Mouse (Mus musculus) left cerebral cortex, postnatal 10 days (tissue): Measurements from ENCODE around the gene Dock2. TPM values are rescaled to one million over a fixed set of nuclear protein-coding genes. Genes with fewer than 3 reads are reported as not detected.

Experiments used
- DNase-seq, 2 experiments: peaks; one replicate each; pipeline ENCODE4 v3.0.0; 2021 to 2022; ENCODE audit warnings: low spot score in 2 of 2, mixed read lengths in 1 of 2; ENCODE audit errors: extremely low spot score in 1 of 2
- intact Hi-C: fragments of 180-260 bp; cut with DNase I; formaldehyde crosslinking; loops from one replicate; pipeline ENCODE4 v1.15.1; 2025
- total RNA-seq, 2 experiments: library from RNA; stranded (reverse); gene quantifications; 2 replicates each; pipeline ENCODE4 v1.2.3; 2021

Gene Dock2
- total RNA-seq, 2 experiments from 2014 or later: 3.5 to 3.6 TPM

- DNase-seq: no peak
- intact Hi-C loops: no loop called here
Measured at GRCm38 (mm10) chr11:34704384-34705107, 79.1 kb downstream of the Dock2 start.

DNA sequence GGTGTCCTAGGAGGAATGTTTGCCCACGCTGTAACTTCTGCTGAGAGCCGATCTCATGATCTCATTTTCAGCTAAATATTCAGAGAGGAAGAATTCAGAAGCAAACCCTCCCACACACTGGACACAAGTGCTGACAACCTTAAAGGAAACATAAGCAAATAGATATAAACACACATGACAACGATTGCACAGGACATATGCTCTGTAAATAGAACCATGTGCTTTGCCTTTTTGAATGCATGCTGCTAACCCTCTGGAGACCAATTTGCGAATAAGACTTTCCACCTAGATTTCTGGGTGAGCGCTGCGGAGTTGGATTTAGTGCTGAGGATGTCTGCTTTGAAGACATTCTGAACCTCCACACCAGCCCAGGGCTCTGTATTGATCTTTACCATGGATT is 79.8 kb downstream of the Dock2 start:
- no peak for DNase-seq
- intact Hi-C loops: no loop called here

GRCm38 (mm10) chr11:34681790-34682189 is 101.9 kb downstream of the Dock2 start:
- intact Hi-C loops: no loop called here
- no peak for DNase-seq

DNA sequence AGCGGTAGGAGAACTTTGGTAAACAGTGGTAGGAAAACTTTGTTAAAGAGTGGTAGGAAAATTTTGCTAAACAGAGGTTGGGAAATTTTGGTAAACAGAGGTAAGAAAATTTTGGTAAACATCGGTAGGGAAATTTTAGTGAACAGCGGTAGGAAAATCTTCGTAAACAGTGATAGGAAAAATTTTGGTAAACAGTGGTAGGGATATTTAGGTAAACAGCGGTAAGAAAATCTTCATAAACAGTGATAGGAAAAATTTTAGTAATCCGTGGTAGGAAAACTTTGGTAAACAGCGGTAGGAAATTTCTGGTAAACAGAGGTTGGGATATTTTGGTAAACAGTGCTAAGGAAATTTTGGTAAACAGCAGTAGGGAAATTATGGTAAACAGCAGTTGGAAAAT is 239.1 kb downstream of the Dock2 start:
- intact Hi-C loops: no loop called here
- DNase-seq: no peak

DNA sequence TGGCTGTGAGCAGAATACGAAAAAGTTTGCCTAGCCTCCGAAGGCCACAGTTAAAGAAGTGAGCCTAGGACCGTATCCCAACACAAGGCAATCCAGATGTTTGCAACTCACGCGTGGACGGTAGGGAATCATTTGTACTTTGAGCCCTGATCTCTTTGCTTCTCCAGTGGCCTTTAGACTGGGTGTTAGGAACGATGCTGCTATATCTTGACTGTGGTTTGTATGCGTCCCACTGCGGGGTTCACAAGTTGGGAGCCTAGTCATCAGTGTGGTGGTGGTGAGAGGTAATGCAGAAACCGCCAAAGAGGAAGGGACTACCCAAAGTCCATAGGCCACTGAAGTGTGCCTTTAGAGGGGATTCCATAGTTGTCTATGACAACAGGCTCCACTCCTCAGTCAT is 251.6 kb downstream of the Dock2 start:
- DNase-seq: no peak
- intact Hi-C loops: no loop called here

GRCm38 (mm10) chr11:34530971-34531370 is 252.7 kb downstream of the Dock2 start:
- intact Hi-C loops: no loop called here
- DNase-seq: no peak

DNA sequence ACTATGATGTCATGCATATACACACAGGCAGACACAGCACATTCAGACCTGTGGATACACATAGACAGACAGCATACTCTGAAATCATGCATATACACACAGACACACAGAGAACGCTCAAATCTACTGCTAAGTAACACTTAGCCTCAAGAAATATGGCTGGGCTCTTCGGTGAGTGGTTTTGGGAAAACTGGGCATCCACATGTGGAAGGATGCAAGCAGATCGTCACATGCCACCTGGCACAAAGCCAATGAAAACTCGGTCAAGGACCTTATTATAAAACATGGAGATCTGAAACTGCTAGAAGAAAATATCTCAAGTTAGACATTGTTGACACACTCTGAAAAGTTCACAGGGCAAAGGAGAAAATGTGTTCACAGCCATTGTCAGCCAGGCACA is 255.7 kb downstream of the Dock2 start:
- DNase-seq: no peak
- intact Hi-C loops: no loop called here

GRCm38 (mm10) chr11:34527238-34527637 is 256.5 kb downstream of the Dock2 start:
- intact Hi-C loops: no loop called here
- no peak for DNase-seq

GRCm38 (mm10) chr11:34525096-34525891 is 258.4 kb downstream of the Dock2 start:
- intact Hi-C loops: no loop called here
- DNase-seq: no peak

DNA sequence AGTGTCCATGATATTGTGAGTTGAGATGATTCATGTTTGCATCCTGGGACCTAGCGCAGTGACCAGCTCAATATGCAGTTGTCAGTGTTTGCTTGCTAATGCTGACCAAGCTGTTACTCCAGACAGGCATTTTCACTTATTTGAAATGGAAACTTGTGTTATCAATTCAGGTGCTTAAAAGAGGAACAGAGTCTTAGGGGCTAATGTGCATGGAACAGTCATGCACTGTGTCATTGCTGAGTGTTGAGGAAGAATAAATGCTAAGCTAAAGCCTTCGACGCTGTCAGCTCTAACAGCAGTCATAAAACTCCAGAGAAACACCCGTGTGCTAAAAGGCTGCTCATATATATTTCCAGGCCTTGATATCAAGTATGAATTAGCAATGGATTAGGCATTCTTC is 259.1 kb downstream of the Dock2 start:
- DNase-seq: no peak
- intact Hi-C loops: no loop called here

DNA sequence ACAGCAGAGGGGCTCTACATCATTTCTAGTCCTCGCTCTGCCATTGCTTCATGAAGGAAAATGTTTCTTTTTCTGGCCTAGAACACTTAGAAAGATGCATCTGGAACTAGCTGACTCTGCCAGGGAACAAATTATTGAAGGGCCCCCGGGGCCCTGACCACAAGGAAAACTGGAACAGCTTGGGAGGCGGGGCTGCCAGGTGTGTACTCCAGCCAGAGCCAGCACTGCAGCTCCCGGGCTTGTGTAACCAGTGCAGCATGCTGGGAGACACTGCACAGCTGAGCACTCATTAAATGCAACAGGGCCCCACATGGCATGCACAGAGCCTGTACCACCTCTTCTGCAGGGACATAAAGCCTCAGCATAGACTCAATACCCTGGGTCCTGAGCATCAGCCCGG is 265.1 kb downstream of the Dock2 start:
- no peak for DNase-seq
- intact Hi-C loops: no loop called here

- intact Hi-C loops: no loop called here
- DNase-seq: no peak
Measured at GRCm38 (mm10) chr11:34516971-34517370, 266.7 kb downstream of the Dock2 start.

- intact Hi-C loops: no loop called here
Measured at GRCm38 (mm10) chr11:34515301-34515700, 268.4 kb downstream of the Dock2 start.

DNA sequence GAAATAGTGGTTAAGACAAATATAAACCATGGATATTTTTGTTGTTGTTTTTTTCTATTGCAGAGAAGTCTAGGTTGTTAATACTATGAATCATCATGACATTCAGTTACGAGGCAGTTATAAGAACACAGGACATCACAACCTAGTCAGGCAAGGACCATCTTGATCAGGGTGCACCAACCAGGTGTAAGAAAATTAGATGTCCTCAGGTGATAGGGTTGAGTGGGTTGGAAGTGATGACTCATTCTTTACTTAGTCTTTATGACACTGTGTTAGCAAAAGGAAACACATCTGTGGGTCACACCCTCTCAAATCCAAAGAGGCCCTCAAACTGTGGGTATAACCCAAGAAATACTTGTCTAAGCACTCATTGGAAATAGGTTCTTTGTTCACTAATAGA is 277.3 kb downstream of the Dock2 start:
- intact Hi-C loops: no loop called here
- no peak for DNase-seq

More at GRCm38 (mm10) chr11:34515301-34515700, 268.4 kb downstream of the Dock2 start:
- no peak for DNase-seq

- intact Hi-C loops: no loop called here
Measured at GRCm38 (mm10) chr11:34499663-34500062, 284.0 kb downstream of the Dock2 start.

DNA sequence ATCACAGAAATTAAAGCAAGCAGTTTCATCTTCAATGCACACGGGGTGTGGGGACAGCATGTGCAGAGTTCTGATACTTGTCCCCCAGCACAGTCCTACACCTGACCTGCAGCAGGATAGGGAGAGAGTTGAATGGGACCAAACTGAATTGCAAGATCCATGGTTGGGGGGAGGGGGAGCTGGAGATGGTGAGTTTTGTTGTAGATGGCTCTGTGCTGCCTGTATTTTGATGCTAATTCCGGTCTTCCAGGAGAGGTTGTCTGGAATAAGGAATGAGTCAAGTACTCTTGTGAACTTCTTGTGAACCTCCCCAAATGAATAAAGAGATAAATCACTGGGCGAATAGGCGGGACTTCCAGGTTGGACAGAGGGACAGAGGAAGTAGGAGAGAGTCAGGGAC is 289.0 kb downstream of the Dock2 start:
- DNase-seq: no peak
- intact Hi-C loops: no loop called here

More at GRCm38 (mm10) chr11:34499663-34500062, 284.0 kb downstream of the Dock2 start:
- DNase-seq: no peak

- DNase-seq: no peak
- intact Hi-C loops: no loop called here
Measured at GRCm38 (mm10) chr11:34492986-34493385, 290.7 kb downstream of the Dock2 start.

GRCm38 (mm10) chr11:34492223-34492622 is 291.5 kb downstream of the Dock2 start:
- intact Hi-C loops: no loop called here
- no peak for DNase-seq

DNA sequence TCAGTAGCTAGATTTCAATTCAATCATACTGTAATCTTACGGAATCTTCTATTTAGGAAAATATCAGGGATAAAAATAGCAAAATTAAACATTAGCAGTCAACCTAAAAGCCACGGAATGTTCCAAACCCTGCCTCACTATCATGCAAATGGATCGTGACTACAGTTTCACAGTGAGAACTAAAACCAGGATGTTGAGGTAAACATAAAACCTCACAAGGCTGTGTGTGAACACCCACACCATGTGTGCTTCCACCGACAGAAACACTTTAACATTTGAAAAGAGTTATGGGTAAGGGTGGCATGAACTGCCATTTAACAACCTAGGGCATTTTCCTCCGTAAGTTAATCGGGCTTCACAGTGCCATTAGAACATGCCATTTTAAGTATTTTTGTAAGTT is 294.1 kb downstream of the Dock2 start:
- DNase-seq: no peak
- intact Hi-C loops: no loop called here

DNA sequence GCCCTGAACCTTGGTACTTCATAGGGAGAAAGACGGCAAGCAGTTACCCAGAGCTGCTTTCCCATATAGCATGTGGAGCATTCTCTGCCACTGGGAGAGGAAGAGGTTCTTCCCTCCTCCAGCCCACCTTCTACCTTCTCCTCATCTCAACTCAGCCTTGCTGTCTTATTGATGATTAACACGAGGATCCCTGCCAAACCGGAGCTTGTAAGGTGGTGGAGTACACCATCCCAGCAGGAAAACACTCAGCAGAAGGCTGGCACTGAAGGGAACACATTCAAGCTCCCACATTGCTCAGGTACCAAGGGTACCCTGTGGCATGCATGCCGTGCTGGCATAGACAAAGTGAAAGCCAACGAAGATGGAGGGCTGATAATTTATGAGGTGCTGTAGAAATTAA is 304.4 kb downstream of the Dock2 start:
- intact Hi-C loops: no loop called here
- no peak for DNase-seq
